Mouse (Mus musculus) right cerebral cortex, postnatal 36 days (tissue): ENCODE measurements around the gene Itm2c.

ENCODE experiments used
- DNase-seq, 2 experiments: peaks; one replicate each; pipeline ENCODE4 v3.0.0; 2022; ENCODE audit warnings: low spot score in 2 of 2, mixed read lengths in 1 of 2

The Itm2c gene

GRCm38 (mm10) chr1:85894231-85894747 is at the start of gene Itm2c:
TSS of gene Itm2c (plus strand) at chr1:85894281.
- peak; percentile 86 to 87 for DNase-seq

- DNase-seq, result no peak
These were observed 49.1 kb upstream of the Itm2c start for GRCm38 (mm10) chr1:85844981-85845380.

DNA sequence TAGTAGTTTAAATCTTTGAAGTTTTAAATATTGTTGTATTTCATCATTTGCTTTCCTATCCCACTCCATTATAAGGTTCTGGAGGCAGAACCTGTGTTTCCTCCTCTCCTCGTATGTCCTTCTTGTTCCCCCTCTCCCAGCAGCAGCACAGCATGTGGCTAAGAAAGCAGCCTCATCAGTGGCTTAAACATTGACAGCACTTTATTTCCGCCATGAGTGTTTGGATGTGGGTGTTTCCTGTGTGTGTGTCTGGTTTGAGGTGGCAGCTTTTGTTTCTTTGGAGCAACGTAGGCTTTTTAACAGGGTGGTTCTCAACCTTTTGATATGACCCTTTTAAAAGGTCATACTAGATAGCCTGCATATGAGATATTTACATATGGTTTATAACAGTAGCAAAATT is 48.6 kb upstream of the Itm2c start:
- DNase-seq, result no peak

DNA sequence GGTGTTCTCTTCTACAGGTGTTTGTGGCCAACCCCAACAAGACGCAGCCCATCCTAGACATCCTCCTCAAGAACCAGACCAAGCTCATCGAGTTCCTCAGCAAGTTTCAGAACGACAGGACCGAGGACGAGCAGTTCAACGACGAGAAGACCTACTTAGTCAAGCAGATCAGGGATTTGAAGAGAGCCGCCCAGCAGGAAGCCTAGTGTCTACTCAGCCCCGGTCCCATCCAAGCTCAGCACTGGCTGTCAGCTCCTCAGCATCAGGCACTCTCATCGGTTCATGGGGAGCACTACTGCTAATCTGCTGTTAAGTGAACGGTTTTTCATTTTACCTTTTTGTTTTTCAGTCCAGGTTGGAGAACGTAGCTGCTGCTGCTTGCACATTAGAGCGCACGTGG is 45.1 kb upstream of the Itm2c start:
- DNase-seq, result no peak

GRCm38 (mm10) chr1:85850851-85851250 is 43.2 kb upstream of the Itm2c start:
- no peak for DNase-seq

DNA sequence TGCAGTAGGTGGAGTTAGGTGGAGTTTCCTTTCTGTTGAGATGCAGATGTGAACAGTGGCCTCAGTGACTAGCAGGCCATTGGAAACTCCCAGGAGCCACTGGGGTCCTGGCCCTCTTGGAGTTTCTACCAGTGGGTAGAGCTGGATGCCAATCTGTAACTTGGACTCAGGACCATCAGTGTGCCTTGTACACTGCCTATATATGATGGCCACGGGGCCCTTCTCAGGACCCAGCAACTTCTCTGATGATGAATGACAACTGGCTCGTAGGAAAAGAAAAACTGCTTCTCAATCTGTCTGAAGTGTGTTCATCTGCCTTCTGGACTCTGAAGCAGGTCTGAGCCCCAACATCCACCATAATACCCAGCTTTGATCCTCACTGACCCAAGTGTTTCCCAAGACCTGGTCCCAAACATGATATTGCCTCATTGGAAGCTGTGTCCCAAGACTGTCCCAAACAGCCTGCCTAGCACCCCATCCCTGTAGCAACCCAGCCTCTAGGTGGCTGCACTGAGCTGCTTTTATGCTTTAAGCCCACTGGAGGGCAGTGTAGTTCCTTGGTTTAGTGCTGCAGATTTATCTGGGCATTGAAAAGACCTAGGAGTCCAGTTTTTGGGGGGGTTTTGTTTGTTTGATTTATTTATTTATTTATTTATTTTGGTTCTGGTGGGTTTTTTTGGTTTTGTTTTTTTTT is 40.9 kb upstream of the Itm2c start:
- peak in 1 of 2 experiments; percentile 49 for DNase-seq

- DNase-seq, result no peak
These were observed 40.2 kb upstream of the Itm2c start for GRCm38 (mm10) chr1:85853865-85854264.

- DNase-seq, result no peak
These were observed 39.6 kb upstream of the Itm2c start for GRCm38 (mm10) chr1:85854475-85854874.

DNA sequence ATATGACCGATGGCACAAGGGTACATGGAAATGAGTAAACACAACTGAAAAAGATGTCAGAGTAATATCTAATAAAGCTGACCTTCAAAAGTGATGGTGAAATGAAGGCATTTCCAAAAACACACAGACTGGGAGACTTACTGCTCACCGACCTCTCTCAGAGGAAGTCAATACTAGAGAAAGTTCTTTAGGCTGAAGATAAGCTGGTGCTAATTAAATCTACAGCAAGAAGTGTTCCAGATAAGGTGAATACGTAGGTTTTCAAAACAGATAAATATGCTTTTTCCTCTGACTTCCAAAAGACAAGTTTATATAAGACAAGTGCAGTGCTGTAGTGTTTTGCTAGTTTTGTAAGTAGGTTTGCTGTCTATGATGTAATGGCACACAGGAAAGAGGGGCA is 37.8 kb upstream of the Itm2c start:
- no peak for DNase-seq

- DNase-seq, result no peak
These were observed 36.8 kb upstream of the Itm2c start for GRCm38 (mm10) chr1:85857261-85857754.

DNA sequence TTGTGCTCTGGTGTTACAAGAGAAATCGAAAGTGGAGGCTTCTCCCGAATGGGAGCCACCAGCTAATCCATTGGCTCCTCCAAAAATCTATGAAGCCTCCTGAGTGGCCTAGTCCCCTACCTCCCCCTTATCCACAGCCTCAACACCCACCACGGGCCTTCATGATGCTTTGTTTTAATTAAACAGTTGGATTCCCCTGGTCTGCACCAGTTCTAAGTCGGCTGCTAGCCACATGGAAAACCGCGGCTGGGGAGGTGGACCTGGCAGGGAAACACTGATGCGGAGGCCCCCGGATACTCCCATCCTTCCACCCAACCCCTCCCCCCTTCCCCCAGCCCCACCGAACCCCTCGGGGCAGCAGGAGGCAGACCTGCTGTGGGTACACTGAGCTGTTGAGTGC is 29.7 kb upstream of the Itm2c start:
- DNase-seq, result no peak

GRCm38 (mm10) chr1:85870001-85870400 is 24.1 kb upstream of the Itm2c start:
- peak; percentile 52 to 74 for DNase-seq

GRCm38 (mm10) chr1:85870546-85870945 is 23.5 kb upstream of the Itm2c start:
- DNase-seq, result no peak

GRCm38 (mm10) chr1:85882003-85882402 is 12.1 kb upstream of the Itm2c start:
- DNase-seq, result no peak

DNA sequence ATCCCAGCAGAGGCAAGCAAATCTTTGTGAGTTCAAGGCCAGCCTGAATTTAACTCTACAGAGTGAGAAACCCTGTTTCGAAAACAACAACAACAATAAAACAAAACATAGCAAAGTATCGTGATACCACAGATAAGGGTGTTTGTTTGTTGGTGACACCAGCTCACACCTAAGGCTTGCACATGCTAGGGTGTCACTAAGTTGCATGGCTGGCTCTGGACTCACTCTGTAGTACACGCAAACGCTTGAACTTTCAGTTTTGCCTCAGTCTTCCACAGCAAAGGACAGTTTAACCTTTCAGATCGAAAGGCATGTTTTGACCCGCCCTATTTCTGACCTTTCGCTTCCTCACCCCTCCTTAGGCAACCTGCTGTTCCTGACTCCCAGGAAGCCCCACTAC is 6.9 kb upstream of the Itm2c start:
- DNase-seq, result no peak

GRCm38 (mm10) chr1:85894748-85895360 is 773 bp downstream of the Itm2c start:
- no peak for DNase-seq

DNA sequence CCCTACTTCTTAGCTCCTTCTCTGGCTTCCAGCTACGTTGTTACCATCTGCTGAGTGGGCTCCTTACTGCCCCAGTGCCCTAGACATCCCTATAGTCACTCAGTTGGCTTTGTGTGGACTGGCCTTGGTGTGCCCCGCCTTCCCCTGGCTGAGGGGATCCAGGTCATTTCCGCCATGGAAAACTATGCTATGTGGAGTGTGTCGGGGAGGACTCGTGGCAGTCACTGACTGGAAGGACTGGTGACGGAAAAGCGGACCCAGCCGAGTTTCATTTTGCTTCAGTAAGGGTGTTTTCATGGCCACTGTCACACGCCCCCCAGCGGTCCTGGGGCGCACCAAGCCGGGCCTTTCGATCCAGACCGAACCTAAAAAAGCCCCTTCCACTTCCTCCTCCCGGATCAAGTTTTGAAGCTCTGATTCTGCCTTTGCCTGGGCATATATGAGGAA is 1.3 kb downstream of the Itm2c start:
- DNase-seq, result peak in 1 of 2 experiments; percentile 65

DNA sequence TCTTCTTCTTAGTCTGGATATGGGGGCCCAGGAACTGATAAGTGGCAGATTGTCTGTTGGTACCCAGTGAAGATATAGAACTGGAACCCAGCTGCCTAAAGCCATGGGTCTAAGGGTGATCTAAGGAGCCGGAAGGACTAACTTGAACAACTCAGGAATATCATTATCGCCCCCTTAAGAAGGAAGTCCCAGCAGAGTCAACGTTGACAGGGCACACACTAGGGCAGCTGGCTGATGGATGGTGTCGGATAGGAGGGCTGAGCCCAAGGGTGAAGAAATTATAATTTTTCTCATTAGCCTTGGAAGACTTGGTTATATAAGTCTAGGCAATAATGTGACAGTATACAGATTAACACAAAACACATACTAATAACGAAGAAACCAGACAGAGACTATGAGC is 2.0 kb downstream of the Itm2c start:
- no peak for DNase-seq

- no peak for DNase-seq
These were observed 3.0 kb downstream of the Itm2c start for GRCm38 (mm10) chr1:85896781-85897700.

GRCm38 (mm10) chr1:85897901-85898760 is 4.0 kb downstream of the Itm2c start:
- DNase-seq, result no peak

DNA sequence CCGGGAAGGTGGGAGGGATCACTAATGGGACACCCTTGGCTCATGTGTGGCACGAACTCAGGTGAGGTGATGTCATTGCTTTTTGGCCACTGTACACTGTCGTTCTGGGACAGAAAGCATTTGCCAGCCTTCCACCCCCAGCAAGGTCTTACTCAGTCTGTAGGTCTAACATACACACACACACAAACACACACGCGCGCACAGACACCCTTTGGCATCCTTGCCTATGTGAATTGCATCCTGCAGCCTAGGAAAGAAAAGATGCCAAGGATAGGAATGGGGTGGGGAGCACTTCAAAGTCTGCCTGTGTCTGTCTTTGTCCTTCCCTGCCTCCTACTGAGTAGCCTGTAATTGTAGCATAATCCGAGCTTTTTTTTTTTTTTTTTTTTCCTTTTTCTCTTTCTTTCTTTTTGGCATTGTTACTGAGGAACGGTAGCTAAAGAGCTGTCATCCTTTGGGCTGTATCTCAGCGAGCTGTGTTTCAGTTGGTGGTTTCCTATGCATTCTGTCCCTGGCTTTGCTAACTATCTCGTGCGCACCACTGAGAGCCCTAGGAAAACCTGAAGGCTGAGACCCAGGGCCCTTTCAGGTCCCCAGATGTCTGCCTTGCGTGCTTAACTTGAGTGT is 4.8 kb downstream of the Itm2c start:
- no peak for DNase-seq
